Mouse (Mus musculus) urinary bladder, adult 18-20 months (tissue): ENCODE data around the gene Npw.
"Not testable (repeated sequence)": the region's sequence is repeated elsewhere in the genome, so short reads cannot be mapped to it uniquely, and the experiment has no call there.

ENCODE experiments used
- DNase-seq, 2 experiments: peaks; one replicate each; pipeline ENCODE4 v3.0.0; 2022; ENCODE audit warnings: low spot score in 2 of 2, mixed read lengths in 2 of 2

Gene Npw

GRCm38 (mm10) chr17:24671346-24671745 lies 13.1 kb upstream of the Npw start:
- DNase-seq = no peak

- DNase-seq = no peak
Observed at GRCm38 (mm10) chr17:24670246-24670844, 12.1 kb upstream of the Npw start.

GRCm38 (mm10) chr17:24669545-24670245 lies 11.4 kb upstream of the Npw start, which contains the start of gene Zfp598:
Zfp598 (plus strand) TSS chr17:24669687.
- peak; percentile 91 for DNase-seq

- DNase-seq = not testable (repeated sequence)
Observed at GRCm38 (mm10) chr17:24669214-24669544, 10.9 kb upstream of the Npw start.

GRCm38 (mm10) chr17:24667416-24667815 lies 9.2 kb upstream of the Npw start:
- DNase-seq = peak in 1 of 2 experiments; percentile 71

GRCm38 (mm10) chr17:24667011-24667410 lies 8.8 kb upstream of the Npw start:
- DNase-seq = not testable (repeated sequence)

- DNase-seq = no peak
Observed at GRCm38 (mm10) chr17:24654969-24655368, 3.3 kb downstream of the Npw start.

GRCm38 (mm10) chr17:24653967-24654710 lies 4.1 kb downstream of the Npw start:
- DNase-seq = peak in 1 of 2 experiments; percentile 58

GRCm38 (mm10) chr17:24651835-24652234 lies 6.4 kb downstream of the Npw start:
- DNase-seq = no peak

GRCm38 (mm10) chr17:24650766-24651165 lies 7.5 kb downstream of the Npw start:
- DNase-seq = no peak

- no peak for DNase-seq
Observed at GRCm38 (mm10) chr17:24650070-24650616, 8.1 kb downstream of the Npw start, which contains the start of gene Slc9a3r2. Slc9a3r2 (minus strand) TSS chr17:24650327.

GRCm38 (mm10) chr17:24649581-24650069 lies 8.6 kb downstream of the Npw start:
- DNase-seq = peak in 1 of 2 experiments; percentile 63

- DNase-seq = no peak
Observed at GRCm38 (mm10) chr17:24648731-24649377, 9.4 kb downstream of the Npw start.

- no peak for DNase-seq
Observed at GRCm38 (mm10) chr17:24647493-24647892, 10.8 kb downstream of the Npw start.

GRCm38 (mm10) chr17:24646381-24646780 lies 11.9 kb downstream of the Npw start:
- no peak for DNase-seq

GRCm38 (mm10) chr17:24645916-24646315 lies 12.3 kb downstream of the Npw start:
- DNase-seq = no peak

- DNase-seq = no peak
Observed at GRCm38 (mm10) chr17:24644875-24645721, 13.2 kb downstream of the Npw start.

- no peak for DNase-seq
Observed at GRCm38 (mm10) chr17:24644030-24644715, 14.1 kb downstream of the Npw start.

GRCm38 (mm10) chr17:24642791-24643343 lies 15.4 kb downstream of the Npw start:
- no peak for DNase-seq

- DNase-seq = no peak
Observed at GRCm38 (mm10) chr17:24641944-24642343, 16.3 kb downstream of the Npw start.
